Mouse (Mus musculus) CD4-positive, CD25-positive, alpha-beta regulatory T cell, adult 4 months (primary cell): ENCODE results near the gene Fmo2. TPM values are rescaled to one million over a fixed set of nuclear protein-coding genes. Genes with fewer than 3 reads are reported as not detected.

Experiments
- ATAC-seq: one replicate; pipeline ENCODE4 v1.8.0; 2017
- polyA plus RNA-seq, 2 experiments: library from polyadenylated mRNA; unstranded; fragments of 100-300 nt; shearing (Covaris generic); gene quantifications; one replicate each; pipeline ENCODE4 v1.2.1; 2017

Gene Fmo2
- polyA plus RNA-seq, 2 experiments from 2014 or later = not detected

GRCm38 (mm10) chr1:162840211-162840610, 58.3 kb downstream of the Fmo2 start:
- ATAC-seq = no peak

GRCm38 (mm10) chr1:162838976-162839375, 59.5 kb downstream of the Fmo2 start:
- no peak for ATAC-seq

- no peak for ATAC-seq
Measured at GRCm38 (mm10) chr1:162834342-162834741, 64.2 kb downstream of the Fmo2 start.

GRCm38 (mm10) chr1:162832574-162832953, 66.0 kb downstream of the Fmo2 start:
- no peak for ATAC-seq

GRCm38 (mm10) chr1:162831838-162832573, 66.5 kb downstream of the Fmo2 start:
- no peak for ATAC-seq

Other genes with a start within 250 kb of the Fmo2 start
- not detected for gene Myocos, start 240.5 kb downstream of the Fmo2 start, polyA plus RNA-seq
- 100 to 1,000 TPM; 259 to 407 TPM for gene Prrc2c, start 158.2 kb downstream of the Fmo2 start, polyA plus RNA-seq
- not detected for gene Fmo4, start 84.8 kb downstream of the Fmo2 start, polyA plus RNA-seq
- under 1 TPM; 0.22 to 0.72 TPM for gene Fmo1, start 32.1 kb downstream of the Fmo2 start, polyA plus RNA-seq
- gene Fmo6, start 38.8 kb upstream of the Fmo2 start, polyA plus RNA-seq = not detected
- gene Fmo3, start 85.8 kb upstream of the Fmo2 start, polyA plus RNA-seq = not detected
- not detected for gene Mroh9, start 186.9 kb upstream of the Fmo2 start, polyA plus RNA-seq